Mouse (Mus musculus): Measurements from ENCODE around the gene Gm49387.

DNA sequence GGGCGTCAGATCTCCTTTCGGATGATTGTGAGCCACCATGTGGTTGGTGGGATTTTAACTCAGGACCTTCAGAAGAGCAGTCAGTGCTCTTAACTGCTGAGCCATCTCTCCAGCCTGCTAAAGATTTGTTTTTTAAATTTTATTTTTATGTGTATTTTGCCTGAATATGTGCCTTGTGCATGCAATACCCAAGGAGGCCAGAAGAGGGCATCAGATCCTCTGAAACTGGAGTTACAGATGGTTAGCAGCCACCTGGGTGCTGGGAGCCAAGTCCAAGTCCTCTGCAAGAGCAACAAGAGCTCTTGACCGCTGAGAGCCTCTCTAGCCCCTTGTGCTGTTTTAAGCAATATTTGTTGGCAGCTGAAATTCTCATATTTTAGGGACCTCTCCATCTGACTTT is 9.7 kb upstream of the Gm49387 start:
- TF ChIP-seq CTCF (IDR thresholded peaks at IDR 0.05; ENCODE audit: low read depth, low read length) (no peak), TAL1 (conservative IDR thresholded peaks at IDR 0.05; ENCODE audit: low read depth, low read length) (no peak), POLR2AphosphoS5 (IDR thresholded peaks at IDR 0.05; ENCODE audit: insufficient replicate concordance, low read depth, low read length) (no peak), GATA1 (IDR thresholded peaks at IDR 0.05; ENCODE audit: borderline replicate concordance, low read length) (no peak), GATA2 (IDR thresholded peaks at IDR 0.05; ENCODE audit: borderline replicate concordance, low read depth, low read length) (no peak)

All from G1E (cell line).